Mouse (Mus musculus) limb, embryonic 14.5 days (tissue): ENCODE data around the gene Fam19a3. TPM values are rescaled to one million over a fixed set of nuclear protein-coding genes. Genes with fewer than 3 reads are reported as not detected.

Source experiments
- ATAC-seq: fragments of 200-750 bp; cut with Nextera tagmentation; 2 replicates; pipeline ENCODE4 v1.8.0; 2017; ENCODE audit warnings: low read depth, moderate number of reproducible peaks, moderate TSS enrichment; ENCODE audit not compliant: low FRiP score
- DNase-seq: peaks from one replicate; pipeline ENCODE4 v3.0.0-alpha.2; 2015; ENCODE audit warnings: low spot score
- H3K27ac ChIP-seq: fragments of 300-500 bp; sonication (generic); replicated peaks from 2 replicates; pipeline ENCODE4 v1.5.1; 2014; ENCODE audit warnings: low read depth, mild to moderate bottlenecking, low read length, moderate library complexity, mixed read lengths
- H3K27me3 ChIP-seq: fragments of 300-500 bp; sonication (generic); 2 replicates; pipeline ENCODE4 v1.6.1; 2014; ENCODE audit warnings: low read length, mixed read lengths; ENCODE audit not compliant: control insufficient read depth, insufficient read depth
- H3K36me3 ChIP-seq: fragments of 300-500 bp; sonication (generic); 2 replicates; pipeline ENCODE4 v1.6.1; 2014; ENCODE audit warnings: mild to moderate bottlenecking, low read length, moderate library complexity, mixed read lengths; ENCODE audit not compliant: control insufficient read depth, insufficient read depth
- H3K4me1 ChIP-seq: fragments of 300-500 bp; sonication (generic); 2 replicates; pipeline ENCODE4 v1.6.1; 2014; ENCODE audit warnings: antibody characterized with exemption, low read length, mixed read lengths; ENCODE audit not compliant: control insufficient read depth, insufficient read depth
- H3K4me2 ChIP-seq: fragments of 300-500 bp; sonication (generic); replicated peaks from 2 replicates; pipeline ENCODE4 v1.6.1; 2014; ENCODE audit warnings: low read depth, mild to moderate bottlenecking, low read length, moderate library complexity; ENCODE audit not compliant: severe bottlenecking
- H3K4me3 ChIP-seq: fragments of 300-500 bp; sonication (generic); replicated peaks from 2 replicates; pipeline ENCODE4 v1.5.1; 2014; ENCODE audit warnings: low read length
- H3K9ac ChIP-seq: fragments of 300-500 bp; sonication (generic); 2 replicates; pipeline ENCODE4 v1.6.1; 2014; ENCODE audit warnings: mild to moderate bottlenecking, low read depth, low read length, moderate library complexity; ENCODE audit not compliant: severe bottlenecking
- H3K9me3 ChIP-seq: fragments of 300-500 bp; sonication (generic); 2 replicates; pipeline ENCODE4 v1.6.1; 2016; ENCODE audit warnings: low read length; ENCODE audit not compliant: control insufficient read depth
- POLR2A ChIP-seq: fragments of 200-500 bp; IDR thresholded peaks from 2 replicates; pipeline ENCODE4 v1.8.0; 2012; ENCODE audit warnings: inconsistent platforms, mild to moderate bottlenecking, moderate library complexity, borderline replicate concordance; ENCODE audit not compliant: insufficient read depth, insufficient read length; ENCODE audit errors: extremely low read depth
- WGBS: fragments of 180-500 bp; shearing (Covaris S2); extraction: QIAGEN DNeasy Blood & Tissue Kit; methylation state at CpG from one replicate; pipeline ENCODE4 v1.1.7; 2014; 5-methylcytosine and 5-hydroxymethylcytosine counted together
- polyA plus RNA-seq, 2 experiments: library from polyadenylated mRNA; depleted of rRNA in 1 of 2; stranded (reverse) in 1 of 2; unstranded in 1 of 2; fragments of >200 nt; fragmentation: Nextera tagmentation in 1 of 2; extraction: Ambion mirVana in 1 of 2; gene quantifications; 2 replicates each; pipeline versions ENCODE4 v1.2.1 to v1.2.3; 2012 to 2014

The Fam19a3 gene
- polyA plus RNA-seq, 2 experiments: 0.26 to 0.93 TPM

DNA sequence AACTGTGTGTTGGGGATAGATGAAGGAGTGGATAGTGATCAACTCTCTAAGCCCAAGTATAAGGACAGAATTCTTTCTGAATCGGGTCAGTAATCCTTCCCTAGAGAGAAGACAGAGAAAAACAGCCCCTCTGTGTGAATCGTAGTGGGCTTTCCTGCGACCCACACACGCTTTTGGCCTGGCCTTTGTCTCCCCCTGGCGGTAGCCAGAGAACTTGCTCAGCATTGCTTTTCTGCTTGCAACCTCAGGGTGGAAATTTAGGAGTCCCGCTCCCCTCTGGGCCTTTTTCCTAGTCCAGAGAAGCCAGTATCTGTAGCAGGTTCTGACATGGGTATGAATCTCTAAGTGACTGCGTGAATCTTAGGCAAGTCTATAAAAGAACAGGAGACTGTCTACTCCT lies 1.7 kb downstream of the Fam19a3 start:
- Histone ChIP-seq H3K4me3 (no peak overlapping the region), H3K9me3 (no peaks in the 10 kb centered on the region), H3K4me2 (no peak overlapping the region), H3K36me3 (no peaks in the 10 kb centered on the region), H3K4me1 (peaks cover 24% of the 10 kb centered on the region), H3K27ac (no peak overlapping the region), H3K27me3 (peaks cover 76% of the 10 kb centered on the region), H3K9ac (no peak overlapping the region)
- DNase-seq (peak; percentile 82), ATAC-seq (no peak)
- TF ChIP-seq POLR2A: no peak
- WGBS: under 1% methylated on average over 7 of the region's 7 CpGs

- no peak for DNase-seq
- H3K36me3 ChIP-seq: no peaks in the 10 kb centered on the region
- H3K4me3 ChIP-seq: peak overlapping the region; percentile 39
- peak overlapping the region; percentile 47 for H3K9ac ChIP-seq
- H3K9me3 ChIP-seq: no peaks in the 10 kb centered on the region
- TF ChIP-seq POLR2A: no peak
- no peak overlapping the region for H3K27ac ChIP-seq
- peaks cover 31% of the 10 kb centered on the region for H3K4me1 ChIP-seq
- peak; percentile 23; the same call in 1 of the 2 replicates for ATAC-seq
- peak overlapping the region; percentile 78 for H3K4me2 ChIP-seq
- H3K27me3 ChIP-seq: peaks cover 54% of the 10 kb centered on the region
- WGBS: 0% methylated on average over 20 of the region's 20 CpGs
Observed at GRCm38 (mm10) chr3:104777342-104777741, 4.3 kb downstream of the Fam19a3 start.

DNA sequence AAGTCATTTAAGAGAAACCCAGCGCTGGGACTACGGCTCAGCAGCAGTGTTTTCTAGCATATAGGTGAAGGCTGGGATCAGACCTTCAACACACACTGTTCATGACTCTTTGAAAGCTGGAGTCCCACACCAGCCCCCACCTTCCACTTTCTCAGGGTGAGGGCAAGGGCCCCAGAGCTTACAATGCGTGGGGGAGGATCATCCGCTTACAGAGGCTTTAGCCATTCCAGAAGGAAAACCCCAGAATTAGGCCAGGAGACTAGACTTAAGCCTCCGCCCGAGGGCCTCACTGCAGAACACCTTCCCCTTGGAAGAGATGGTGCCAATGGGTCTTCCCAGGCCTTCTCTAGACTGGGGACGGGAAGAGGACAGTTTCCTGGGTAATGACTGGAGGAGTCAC lies 8.3 kb downstream of the Fam19a3 start:
- Histone ChIP-seq H3K9ac (no peak overlapping the region), H3K27ac (no peak overlapping the region), H3K36me3 (no peaks in the 10 kb centered on the region), H3K4me1 (peaks cover 21% of the 10 kb centered on the region), H3K4me2 (no peak overlapping the region), H3K4me3 (no peak overlapping the region), H3K9me3 (no peaks in the 10 kb centered on the region), H3K27me3 (peaks cover 15% of the 10 kb centered on the region)
- WGBS: 66% methylated on average over 7 of the region's 7 CpGs
- ATAC-seq (no peak), DNase-seq (no peak)
- no peak for TF ChIP-seq POLR2A

- DNase-seq (no peak), ATAC-seq (no peak)
- whole genome bisulfite sequencing: 27% methylated on average over 6 of the region's 6 CpGs
- no peaks in the 10 kb centered on the region for H3K9me3 ChIP-seq
- no peak for TF ChIP-seq POLR2A
- no peak overlapping the region for H3K27ac ChIP-seq
- no peaks in the 10 kb centered on the region for H3K36me3 ChIP-seq
- peaks cover 17% of the 10 kb centered on the region for H3K4me1 ChIP-seq
- no peak overlapping the region for H3K4me2 ChIP-seq
- H3K27me3 ChIP-seq: peaks cover 3% of the 10 kb centered on the region
- no peak overlapping the region for H3K4me3 ChIP-seq
- no peak overlapping the region for H3K9ac ChIP-seq
Observed at GRCm38 (mm10) chr3:104771460-104771859, 10.2 kb downstream of the Fam19a3 start.

DNA sequence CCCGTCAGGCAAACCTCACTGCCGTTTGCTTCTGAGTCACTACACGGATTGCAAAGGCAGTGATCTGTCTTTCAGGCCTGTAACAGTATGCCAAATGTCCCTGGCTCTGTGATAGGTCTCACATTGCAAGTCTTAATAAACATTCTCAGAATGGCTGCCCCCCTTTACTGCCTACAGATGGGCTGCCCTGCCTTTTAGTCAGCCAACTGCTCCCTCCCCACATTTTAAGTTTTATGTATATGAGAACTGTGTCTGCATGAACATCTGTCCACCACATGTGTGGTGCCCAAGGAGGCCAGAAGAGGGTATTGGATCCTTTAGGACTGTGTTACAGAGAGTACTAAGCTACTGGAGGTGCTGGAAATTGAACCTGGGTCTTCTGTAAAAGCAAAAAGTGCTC lies 10.7 kb downstream of the Fam19a3 start:
- DNase-seq (peak; percentile 61), ATAC-seq (peak; percentile 75)
- 12% methylated on average over 3 of the region's 3 CpGs for WGBS
- Histone ChIP-seq H3K27me3 (no peaks in the 10 kb centered on the region), H3K9ac (no peak overlapping the region), H3K4me3 (no peak overlapping the region), H3K4me2 (no peak overlapping the region), H3K4me1 (peaks cover 17% of the 10 kb centered on the region), H3K36me3 (no peaks in the 10 kb centered on the region), H3K9me3 (no peaks in the 10 kb centered on the region), H3K27ac (no peak overlapping the region)
- no peak for TF ChIP-seq POLR2A

GRCm38 (mm10) chr3:104770035-104770434 lies 11.6 kb downstream of the Fam19a3 start:
- Histone ChIP-seq H3K36me3 (no peaks in the 10 kb centered on the region), H3K27me3 (no peaks in the 10 kb centered on the region), H3K4me2 (no peak overlapping the region), H3K9ac (no peak overlapping the region), H3K27ac (no peak overlapping the region), H3K9me3 (no peaks in the 10 kb centered on the region), H3K4me3 (no peak overlapping the region), H3K4me1 (peaks cover 17% of the 10 kb centered on the region)
- TF ChIP-seq POLR2A: no peak
- no peak for ATAC-seq
- no peak for DNase-seq
- WGBS: 62% methylated on average over 10 of the region's 10 CpGs
